Mouse (Mus musculus): ENCODE measurements around the gene Map2k1.

GRCm38 (mm10) chr9:64253021-64253904 lies at the start of gene Map2k1:
- peak; percentile 54 for TF ChIP-seq CTCF (IDR thresholded peaks at IDR 0.05; ENCODE audit: extremely low read depth, insufficient read depth, low read length)
- TF ChIP-seq POLR2A (IDR thresholded peaks at IDR 0.05; ENCODE audit: extremely low read depth, insufficient read depth, low read length): peak; percentile 93

Data from cortical plate, adult 2 months (tissue).